Mouse (Mus musculus): ENCODE measurements around the gene Irf3. TPM values are rescaled to one million over a fixed set of nuclear protein-coding genes. Genes with fewer than 3 reads are reported as not detected.

The Irf3 gene
- polyA plus RNA-seq (2012; rRNA removed; ENCODE audit: low replicate concordance) = 70.7 and 84.2 TPM in 2 replicates

DNA sequence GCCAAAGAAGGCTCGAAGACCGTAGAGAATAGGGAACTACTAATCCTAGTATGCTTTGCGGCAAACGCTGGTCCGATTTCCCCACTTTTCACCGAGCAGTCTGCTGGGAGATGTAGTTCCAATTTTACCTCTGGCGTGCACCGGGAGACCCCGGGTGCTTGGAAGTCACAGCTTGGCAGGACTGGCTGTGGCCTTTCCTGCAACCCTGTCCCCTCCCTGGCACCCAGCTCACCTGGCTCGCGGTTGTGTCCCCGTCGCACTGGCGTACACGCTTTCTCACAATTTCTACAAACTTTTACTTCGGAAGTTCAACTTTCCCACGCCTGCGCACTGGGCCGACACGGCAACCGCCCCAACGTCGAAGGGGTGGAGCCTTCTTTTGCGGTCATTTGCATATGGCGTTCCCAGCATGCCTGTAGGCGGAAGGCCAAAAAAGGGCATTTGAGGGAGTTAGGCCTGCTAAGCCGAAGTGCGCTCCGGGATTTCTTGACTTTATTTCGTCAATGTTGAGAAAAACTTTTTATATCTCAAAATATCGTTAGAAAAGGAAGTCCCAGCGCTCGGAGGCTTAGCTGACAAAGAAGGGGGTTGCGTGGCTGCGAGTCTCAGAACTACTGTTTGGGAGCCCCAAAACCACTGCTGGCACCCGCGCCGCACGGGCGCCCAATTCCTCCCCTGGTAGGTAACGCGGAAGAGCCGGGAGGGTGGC lies at the start of gene Irf3:
Gene Irf3 (plus strand): TSS at position 418 of the 709 bp plus-strand sequence.

DNA sequence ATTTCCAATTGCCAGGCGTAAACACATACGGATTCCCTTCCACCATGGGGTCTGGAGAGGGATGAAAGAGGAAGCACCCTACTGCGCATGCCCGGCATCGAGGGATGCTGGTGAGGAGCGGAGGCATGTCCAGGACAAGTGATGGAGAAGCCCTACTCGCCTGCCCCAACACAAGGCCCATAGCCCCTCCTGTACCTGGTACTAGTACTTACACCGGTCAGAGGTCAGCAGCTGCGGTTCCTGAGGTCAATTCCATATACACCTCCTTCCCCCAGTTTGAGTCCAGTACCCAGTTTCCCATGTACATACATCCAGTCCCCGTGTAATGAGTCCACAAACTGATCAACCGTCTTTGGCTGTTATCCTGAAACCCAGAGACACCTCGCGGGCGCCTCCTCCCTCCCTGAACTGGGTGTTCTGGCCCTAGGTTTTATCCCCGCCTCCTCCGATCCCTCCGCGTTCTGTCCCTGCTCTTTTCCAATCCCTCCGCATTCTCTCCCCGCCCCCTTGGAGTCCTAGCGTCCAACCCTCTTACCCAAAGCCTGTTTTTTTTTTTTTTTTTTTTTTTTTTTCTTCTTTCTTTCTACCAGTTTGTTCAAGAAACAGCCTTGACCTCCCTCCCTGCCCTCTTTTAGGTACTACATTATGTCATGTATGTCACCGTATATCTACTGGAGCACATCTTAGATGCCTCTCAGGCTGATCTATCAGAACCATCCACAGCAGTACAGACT lies 22.9 kb upstream of the Irf3 start, which contains the start of gene Cpt1c:
Gene Cpt1c (minus strand): TSS at position 469 of the 734 bp plus-strand sequence.

DNA sequence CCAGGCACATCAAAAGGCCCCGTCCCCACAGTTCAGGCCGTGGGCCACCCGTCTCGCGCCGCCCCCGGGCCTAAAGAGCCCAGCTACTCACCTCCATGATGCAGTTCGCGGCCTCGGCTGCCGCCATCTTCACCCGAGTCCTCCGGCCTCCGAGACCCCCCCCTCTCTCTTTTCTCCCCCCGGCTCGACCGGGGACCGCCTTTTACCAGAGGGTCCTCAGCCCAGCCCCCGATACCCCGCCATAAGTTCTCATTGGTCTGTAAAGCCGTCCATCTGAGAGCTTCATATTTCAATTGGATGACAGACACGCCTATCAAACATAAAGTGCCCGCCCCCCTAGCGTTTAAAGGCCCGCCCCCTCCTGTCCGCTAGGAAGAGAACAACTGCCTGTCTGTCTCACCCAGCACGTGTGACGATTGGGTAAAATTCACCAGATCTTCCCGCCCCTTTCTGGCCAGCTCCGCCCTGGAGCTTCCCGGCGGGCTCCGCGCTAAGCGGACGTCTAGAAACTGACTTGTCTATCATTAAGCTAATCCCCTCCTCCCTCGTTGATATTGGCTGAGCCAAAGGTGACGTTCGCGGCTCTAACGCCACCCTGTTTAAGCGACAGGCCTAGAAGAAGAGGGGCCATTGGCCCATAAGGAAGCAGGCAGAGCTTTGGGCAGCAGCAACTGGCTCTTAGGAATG lies 11.1 kb upstream of the Irf3 start, which contains the start of gene Prmt1:
Gene Prmt1 (minus strand): TSS at position 377 of the 687 bp plus-strand sequence.

DNA sequence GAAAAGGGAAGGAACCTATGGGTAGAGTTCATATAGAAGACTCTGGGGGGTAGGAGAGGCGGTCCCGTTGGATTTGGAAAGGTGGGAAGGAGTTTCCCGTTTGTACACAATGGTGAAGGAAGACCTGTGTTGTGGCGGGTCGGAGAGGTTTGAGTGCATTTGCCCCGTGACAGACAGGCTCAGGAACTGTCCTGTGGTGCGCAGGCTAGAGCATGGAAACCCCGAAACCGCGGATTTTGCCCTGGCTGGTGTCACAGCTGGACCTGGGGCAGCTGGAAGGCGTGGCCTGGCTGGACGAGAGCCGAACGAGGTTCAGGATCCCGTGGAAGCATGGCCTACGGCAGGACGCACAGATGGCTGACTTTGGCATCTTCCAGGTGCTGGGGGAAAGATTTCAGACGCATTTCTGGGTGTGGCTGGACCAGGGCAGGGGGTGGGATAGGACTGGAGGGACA lies 1.1 kb downstream of the Irf3 start, which contains the start of gene Bcl2l12:
Gene Bcl2l12 (minus strand): TSS at position 212 of the 455 bp plus-strand sequence.

DNA sequence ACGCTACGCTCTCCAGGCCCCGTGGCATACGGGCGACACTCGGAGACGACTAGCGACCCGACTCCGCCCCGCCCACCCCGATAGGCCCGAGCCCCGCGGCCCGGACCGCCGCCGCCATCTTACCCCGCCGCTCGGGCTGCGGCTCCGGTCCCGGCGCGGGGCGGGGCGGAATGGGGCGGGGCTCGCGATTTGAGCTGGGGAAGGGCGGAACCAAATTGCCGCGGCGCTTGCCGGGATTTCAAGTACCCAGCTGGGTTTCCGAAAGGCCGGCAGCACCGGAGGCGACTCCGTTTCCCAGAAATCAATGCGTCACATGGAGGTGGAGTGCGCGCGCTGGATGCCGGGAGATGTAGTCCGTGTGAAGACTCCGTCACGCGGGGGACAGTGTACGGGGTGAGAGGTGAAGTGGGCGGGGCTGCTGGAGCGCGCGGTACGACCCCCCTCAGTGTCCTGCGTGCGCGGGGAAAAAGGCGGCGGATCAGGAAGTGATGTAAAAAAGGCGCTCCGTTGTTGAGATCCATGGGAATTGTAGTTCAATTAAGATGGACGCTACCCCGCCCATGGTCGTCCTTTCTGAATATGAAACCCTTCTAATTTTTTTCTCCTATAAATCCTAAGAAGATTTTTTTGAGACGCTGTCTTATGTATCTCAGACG lies 18.6 kb downstream of the Irf3 start, which contains the start of gene Scaf1:
Gene Scaf1 (minus strand): TSS at position 407 of the 656 bp plus-strand sequence.

DNA sequence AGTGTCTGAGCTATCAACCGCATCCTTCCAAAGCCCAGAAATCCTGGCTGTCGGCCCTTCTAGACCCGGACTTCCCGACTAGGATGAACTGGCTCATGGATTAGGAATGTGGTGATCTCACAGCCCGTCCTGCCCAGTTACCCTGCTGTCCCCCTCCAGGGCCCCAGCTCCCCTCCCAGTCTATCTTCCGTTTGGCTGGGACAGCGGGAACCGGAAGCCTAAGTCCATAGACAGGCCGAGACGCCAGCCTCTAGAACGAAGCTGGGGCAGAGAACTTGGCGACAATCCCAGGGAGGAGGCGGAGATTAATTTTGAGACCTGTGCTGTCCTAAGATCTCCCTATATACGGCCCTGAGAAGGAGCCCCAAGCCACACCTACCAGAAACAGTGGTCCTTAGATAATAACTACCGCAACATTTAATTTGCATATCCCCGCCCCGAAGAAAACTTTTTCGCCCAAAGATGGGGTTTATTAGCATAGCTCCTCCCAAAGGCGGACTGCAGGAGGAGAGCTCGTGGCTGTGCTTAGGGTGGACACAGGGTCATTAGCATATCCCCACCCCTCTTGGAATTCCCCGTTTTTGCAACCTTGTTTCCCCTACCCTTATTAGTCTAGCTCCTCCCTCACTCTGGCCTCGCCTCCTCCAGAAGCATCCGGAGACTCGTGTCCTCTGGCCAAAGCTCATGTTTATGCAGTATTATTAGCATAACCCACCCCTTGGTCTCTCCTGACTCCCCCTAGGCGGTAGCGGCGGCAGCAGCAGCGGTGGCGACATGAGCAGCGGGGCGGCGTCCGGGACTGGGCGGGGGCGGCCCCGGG lies 20.0 kb downstream of the Irf3 start, which contains the start of gene Rras:
Gene Rras (plus strand): TSS at position 720 of the 820 bp plus-strand sequence.

Other genes starting within 250 kb of the Irf3 start
- 49.7 and 62.2 TPM in 2 replicates for gene Vrk3, start 249.2 kb upstream of the Irf3 start, polyA plus RNA-seq (2012; rRNA removed; ENCODE audit: low replicate concordance)
- 0.06 and 0.13 TPM in 2 replicates for gene Zfp473, start 246.6 kb upstream of the Irf3 start, polyA plus RNA-seq (2012; rRNA removed; ENCODE audit: low replicate concordance)
- 45.1 and 62.8 TPM in 2 replicates for gene Nup62, start 181.6 kb upstream of the Irf3 start, polyA plus RNA-seq (2012; rRNA removed; ENCODE audit: low replicate concordance)
- gene Il4i1, start 181.3 kb upstream of the Irf3 start, polyA plus RNA-seq (2012; rRNA removed; ENCODE audit: low replicate concordance) = 2.2 and 6.3 TPM in 2 replicates
- gene Atf5, start 181.0 kb upstream of the Irf3 start, polyA plus RNA-seq (2012; rRNA removed; ENCODE audit: low replicate concordance) = 132 and 137 TPM in 2 replicates
- gene Akt1s1, start 148.7 kb upstream of the Irf3 start, polyA plus RNA-seq (2012; rRNA removed; ENCODE audit: low replicate concordance) = 248 and 535 TPM in 2 replicates
- 67.0 and 80.1 TPM in 2 replicates for gene Tbc1d17, start 148.6 kb upstream of the Irf3 start, polyA plus RNA-seq (2012; rRNA removed; ENCODE audit: low replicate concordance)
- gene Pnkp, start 140.5 kb upstream of the Irf3 start, polyA plus RNA-seq (2012; rRNA removed; ENCODE audit: low replicate concordance) = 50.8 and 86.4 TPM in 2 replicates
- gene Ptov1, start 127.9 kb upstream of the Irf3 start, polyA plus RNA-seq (2012; rRNA removed; ENCODE audit: low replicate concordance) = 116 and 164 TPM in 2 replicates
- gene Med25, start 104.9 kb upstream of the Irf3 start, polyA plus RNA-seq (2012; rRNA removed; ENCODE audit: low replicate concordance) = 280 and 331 TPM in 2 replicates
- 34.2 and 46.4 TPM in 2 replicates for gene Fuz, start 101.6 kb upstream of the Irf3 start, polyA plus RNA-seq (2012; rRNA removed; ENCODE audit: low replicate concordance)
- 76.5 and 82.3 TPM in 2 replicates for gene Ap2a1, start 68.2 kb upstream of the Irf3 start, polyA plus RNA-seq (2012; rRNA removed; ENCODE audit: low replicate concordance)
- 0.49 TPM in 1 of 2 replicates, not detected in the other for gene Tsks, start 54.4 kb upstream of the Irf3 start, polyA plus RNA-seq (2012; rRNA removed; ENCODE audit: low replicate concordance)
- gene Cpt1c, start 22.8 kb upstream of the Irf3 start, polyA plus RNA-seq (2012; rRNA removed; ENCODE audit: low replicate concordance) = 6.7 and 11.1 TPM in 2 replicates
- 45.6 and 61.7 TPM in 2 replicates for gene Prmt1, start 11.1 kb upstream of the Irf3 start, polyA plus RNA-seq (2012; rRNA removed; ENCODE audit: low replicate concordance)
- gene Bcl2l12, start 1.1 kb downstream of the Irf3 start, polyA plus RNA-seq (2012; rRNA removed; ENCODE audit: low replicate concordance) = 26.3 and 28.8 TPM in 2 replicates
- 59.7 and 64.8 TPM in 2 replicates for gene Scaf1, start 18.7 kb downstream of the Irf3 start, polyA plus RNA-seq (2012; rRNA removed; ENCODE audit: low replicate concordance)
- 76.8 and 77.3 TPM in 2 replicates for gene Rras, start 20.3 kb downstream of the Irf3 start, polyA plus RNA-seq (2012; rRNA removed; ENCODE audit: low replicate concordance)
- 8.5 and 9.7 TPM in 2 replicates for gene Prr12, start 55.2 kb downstream of the Irf3 start, polyA plus RNA-seq (2012; rRNA removed; ENCODE audit: low replicate concordance)
- gene Nosip, start 64.8 kb downstream of the Irf3 start, polyA plus RNA-seq (2012; rRNA removed; ENCODE audit: low replicate concordance) = 47.3 and 54.0 TPM in 2 replicates
- 145 and 313 TPM in 2 replicates for gene Prrg2, start 65.0 kb downstream of the Irf3 start, polyA plus RNA-seq (2012; rRNA removed; ENCODE audit: low replicate concordance)
- 42.1 and 62.3 TPM in 2 replicates for gene Rcn3, start 94.6 kb downstream of the Irf3 start, polyA plus RNA-seq (2012; rRNA removed; ENCODE audit: low replicate concordance)
- gene Fcgrt, start 106.2 kb downstream of the Irf3 start, polyA plus RNA-seq (2012; rRNA removed; ENCODE audit: low replicate concordance) = 84.8 and 148 TPM in 2 replicates
- gene Rps11, start 126.8 kb downstream of the Irf3 start, polyA plus RNA-seq (2012; rRNA removed; ENCODE audit: low replicate concordance) = 86.3 and 120 TPM in 2 replicates
- 462 and 1,279 TPM in 2 replicates for gene Rpl13a, start 131.1 kb downstream of the Irf3 start, polyA plus RNA-seq (2012; rRNA removed; ENCODE audit: low replicate concordance)
- 2.6 TPM in 1 of 2 replicates, not detected in the other for gene Gm45713, start 138.6 kb downstream of the Irf3 start, polyA plus RNA-seq (2012; rRNA removed; ENCODE audit: low replicate concordance)
- gene Flt3l, start 138.8 kb downstream of the Irf3 start, polyA plus RNA-seq (2012; rRNA removed; ENCODE audit: low replicate concordance) = 41.6 and 41.8 TPM in 2 replicates
- 33.6 and 51.7 TPM in 2 replicates for gene Pih1d1, start 156.7 kb downstream of the Irf3 start, polyA plus RNA-seq (2012; rRNA removed; ENCODE audit: low replicate concordance)
- gene Aldh16a1, start 156.9 kb downstream of the Irf3 start, polyA plus RNA-seq (2012; rRNA removed; ENCODE audit: low replicate concordance) = 214 and 420 TPM in 2 replicates
- gene Slc17a7, start 166.3 kb downstream of the Irf3 start, polyA plus RNA-seq (2012; rRNA removed; ENCODE audit: low replicate concordance) = 0.07 and 0.09 TPM in 2 replicates
- not detected in 2 replicates for gene Gfy, start 181.9 kb downstream of the Irf3 start, polyA plus RNA-seq (2012; rRNA removed; ENCODE audit: low replicate concordance)
- gene Pth2, start 183.3 kb downstream of the Irf3 start, polyA plus RNA-seq (2012; rRNA removed; ENCODE audit: low replicate concordance) = not detected in 2 replicates
- 0.04 TPM in 1 of 2 replicates, not detected in the other for gene Ccdc155, start 207.2 kb downstream of the Irf3 start, polyA plus RNA-seq (2012; rRNA removed; ENCODE audit: low replicate concordance)
- 0.11 and 1.4 TPM in 2 replicates for gene Dkkl1, start 214.5 kb downstream of the Irf3 start, polyA plus RNA-seq (2012; rRNA removed; ENCODE audit: low replicate concordance)
- gene Tead2, start 218.1 kb downstream of the Irf3 start, polyA plus RNA-seq (2012; rRNA removed; ENCODE audit: low replicate concordance) = 7.2 and 14.7 TPM in 2 replicates
- 12.2 and 41.2 TPM in 2 replicates for gene Cd37, start 241.5 kb downstream of the Irf3 start, polyA plus RNA-seq (2012; rRNA removed; ENCODE audit: low replicate concordance)
- gene Slc6a16, start 243.4 kb downstream of the Irf3 start, polyA plus RNA-seq (2012; rRNA removed; ENCODE audit: low replicate concordance) = not detected in 2 replicates